Mouse (Mus musculus) limb, embryonic 11.5 days (tissue): ENCODE results near the gene Cox4i1. TPM values are rescaled to one million over a fixed set of nuclear protein-coding genes. Genes with fewer than 3 reads are reported as not detected.

Source experiments
- ATAC-seq: fragments of 200-750 bp; cut with Nextera tagmentation; 2 replicates; pipeline ENCODE4 v1.8.0; 2017; ENCODE audit warnings: low read depth; ENCODE audit not compliant: insufficient number of reproducible peaks, low FRiP score, low TSS enrichment
- DNase-seq: peaks from one replicate; pipeline ENCODE4 v3.0.0-alpha.2; 2015; ENCODE audit warnings: low spot score
- H3K27ac ChIP-seq: fragments of 300-500 bp; sonication (generic); replicated peaks from 2 replicates; pipeline ENCODE4 v1.5.1; 2014; ENCODE audit warnings: low read depth, mild to moderate bottlenecking, low read length
- H3K27me3 ChIP-seq: fragments of 300-500 bp; sonication (generic); 2 replicates; pipeline ENCODE4 v1.6.1; 2014; ENCODE audit warnings: mild to moderate bottlenecking, low read length, mixed read lengths; ENCODE audit not compliant: control insufficient read depth, insufficient read depth
- H3K36me3 ChIP-seq: fragments of 300-500 bp; sonication (generic); 2 replicates; pipeline ENCODE4 v1.6.1; 2014; ENCODE audit warnings: mild to moderate bottlenecking, low read length, moderate library complexity, mixed read lengths; ENCODE audit not compliant: control insufficient read depth, insufficient read depth
- H3K4me1 ChIP-seq: fragments of 300-500 bp; sonication (generic); 2 replicates; pipeline ENCODE4 v1.6.1; 2014; ENCODE audit warnings: low read length, mixed read lengths; ENCODE audit not compliant: control insufficient read depth, insufficient read depth
- H3K4me2 ChIP-seq: fragments of 300-500 bp; sonication (generic); 2 replicates; pipeline ENCODE4 v1.6.1; 2014; ENCODE audit warnings: low read depth, mild to moderate bottlenecking, moderate library complexity; ENCODE audit not compliant: severe bottlenecking
- H3K4me3 ChIP-seq: fragments of 300-500 bp; sonication (generic); 2 replicates; pipeline ENCODE4 v1.5.1; 2014; ENCODE audit warnings: low read depth, low read length
- H3K9ac ChIP-seq: fragments of 300-500 bp; sonication (generic); 2 replicates; pipeline ENCODE4 v1.6.1; 2014; ENCODE audit warnings: mild to moderate bottlenecking, low read length
- H3K9me3 ChIP-seq: fragments of 300-500 bp; sonication (generic); 2 replicates; pipeline ENCODE4 v1.6.1; 2016; ENCODE audit warnings: low read length; ENCODE audit not compliant: control insufficient read depth
- WGBS: fragments of 180-500 bp; shearing (Covaris S2); extraction: QIAGEN DNeasy Blood & Tissue Kit; methylation state at CpG from one replicate; pipeline ENCODE4 v1.1.7; 2014; 5-methylcytosine and 5-hydroxymethylcytosine counted together
- polyA plus RNA-seq: library from polyadenylated mRNA; unstranded; fragments of >200 nt; fragmentation: Nextera tagmentation; extraction: Ambion mirVana; gene quantifications from 2 replicates; pipeline ENCODE4 v1.2.1, GENCODE M21; 2014

Gene Cox4i1
- polyA plus RNA-seq, 1 experiment from 2014 or later, result 921 TPM

GRCm38 (mm10) chr8:120723025-120723424, 55.0 kb downstream of the Cox4i1 start:
- Histone ChIP-seq H3K9ac (no peak overlapping the region), H3K27ac (no peak overlapping the region), H3K36me3 (no peaks in the 10 kb centered on the region), H3K9me3 (0 out of 2 replicates have a peak, but pooled peaks cover 2% of the 10 kb centered on the region), H3K4me2 (no peak overlapping the region), H3K27me3 (no peaks in the 10 kb centered on the region), H3K4me3 (no peak overlapping the region), H3K4me1 (0 out of 2 replicates have a peak, but pooled peaks cover 2% of the 10 kb centered on the region)
- DNase-seq, result no peak
- WGBS, result 68% methylated on average over 6 of the region's 6 CpGs
- ATAC-seq, result no peak

Other genes starting within 250 kb of the Cox4i1 start
- 130 and 132 TPM in 2 replicates for gene Gins2, start 78.9 kb upstream of the Cox4i1 start, polyA plus RNA-seq
- 4.7 and 6.2 TPM in 2 replicates for gene 1190005I06Rik, start 20.6 kb upstream of the Cox4i1 start, polyA plus RNA-seq
- gene Gm27021, start 143 bp upstream of the Cox4i1 start, polyA plus RNA-seq, result 1.7 and 2.1 TPM in 2 replicates
- gene Emc8, start 351 bp downstream of the Cox4i1 start, polyA plus RNA-seq, result 369 TPM in 2 replicates
- 2.1 and 2.4 TPM in 2 replicates for gene Irf8, start 68.1 kb downstream of the Cox4i1 start, polyA plus RNA-seq